Mouse (Mus musculus) limb, embryonic 13.5 days (tissue): ENCODE results near the gene Psen2. TPM values are rescaled to one million over a fixed set of nuclear protein-coding genes. Genes with fewer than 3 reads are reported as not detected.

Experiments used
- ATAC-seq: fragments of 200-750 bp; cut with Nextera tagmentation; 2 replicates; pipeline ENCODE4 v1.8.0; 2017; ENCODE audit warnings: low read depth, moderate number of reproducible peaks, moderate TSS enrichment; ENCODE audit not compliant: low FRiP score
- H3K27ac ChIP-seq: fragments of 300-500 bp; sonication (generic); 2 replicates; pipeline ENCODE4 v1.5.1; 2015; ENCODE audit warnings: inconsistent platforms, mild to moderate bottlenecking, moderate library complexity
- H3K27me3 ChIP-seq: fragments of 300-500 bp; sonication (generic); 2 replicates; pipeline ENCODE4 v1.6.1; 2015; ENCODE audit warnings: mild to moderate bottlenecking, inconsistent platforms
- H3K36me3 ChIP-seq: fragments of 300-500 bp; sonication (generic); 2 replicates; pipeline ENCODE4 v1.6.1; 2015; ENCODE audit warnings: inconsistent platforms, mild to moderate bottlenecking, moderate library complexity
- H3K4me1 ChIP-seq: fragments of 300-500 bp; sonication (generic); 2 replicates; pipeline ENCODE4 v1.6.1; 2015; ENCODE audit warnings: inconsistent platforms
- H3K4me2 ChIP-seq: fragments of 300-500 bp; sonication (generic); replicated peaks from 2 replicates; pipeline ENCODE4 v1.6.1; 2015; ENCODE audit warnings: inconsistent platforms, mild to moderate bottlenecking, moderate library complexity
- H3K4me3 ChIP-seq: fragments of 300-500 bp; sonication (generic); 2 replicates; pipeline ENCODE4 v1.5.1; 2015; ENCODE audit warnings: moderate library complexity, mild to moderate bottlenecking, inconsistent platforms
- H3K9ac ChIP-seq: fragments of 300-500 bp; sonication (generic); 2 replicates; pipeline ENCODE4 v1.6.1; 2015; ENCODE audit warnings: mild to moderate bottlenecking, inconsistent platforms
- H3K9me3 ChIP-seq: fragments of 300-500 bp; sonication (generic); 2 replicates; pipeline ENCODE4 v1.6.1; 2016; ENCODE audit warnings: inconsistent platforms
- WGBS: fragments of 180-500 bp; shearing (Covaris S2); methylation state at CpG from one replicate; pipeline ENCODE4 v1.1.7; 2015; 5-methylcytosine and 5-hydroxymethylcytosine counted together
- polyA plus RNA-seq: library from polyadenylated mRNA; unstranded; fragments of >200 nt; fragmentation: Nextera tagmentation; extraction: Ambion mirVana; gene quantifications from 2 replicates; pipeline ENCODE4 v1.2.1, GENCODE M21; 2015

Psen2 gene
- 14.5 and 14.9 TPM in 2 replicates for polyA plus RNA-seq

DNA sequence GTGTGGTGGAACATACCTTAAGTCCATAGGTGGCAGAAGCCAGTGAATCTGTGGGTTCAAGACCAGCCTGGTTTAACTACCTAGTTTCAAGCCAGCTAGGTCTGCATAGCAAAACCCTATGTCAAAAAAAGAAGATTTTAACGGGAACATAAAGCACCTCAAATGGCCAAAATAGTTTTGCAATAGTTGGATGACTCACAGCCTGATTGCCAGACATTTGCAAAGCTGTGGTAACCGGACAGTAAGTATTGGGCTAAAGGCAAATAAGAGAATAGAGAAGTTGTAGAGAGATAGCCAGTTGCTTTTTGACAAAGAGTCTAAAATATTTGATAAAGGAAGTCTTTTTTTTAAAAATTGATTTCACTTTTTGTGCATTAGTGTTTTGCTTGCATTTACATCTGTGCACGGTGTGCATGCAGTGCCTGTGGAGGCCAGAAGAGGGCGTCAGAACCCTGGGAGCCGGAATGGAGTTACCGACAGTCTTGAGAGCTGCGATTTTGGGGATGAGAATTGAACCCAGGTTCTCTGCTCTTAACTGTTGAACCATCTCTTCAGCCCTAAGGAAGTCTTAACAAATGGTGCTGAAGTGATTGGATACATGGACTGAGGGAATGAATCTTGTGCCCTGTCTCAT lies at the start of gene Psen2:
TSS of gene Psen2 (minus strand) at position 75 of the 634 bp plus-strand sequence.
- Histone ChIP-seq H3K9ac (no peak within 1 kb of the TSS), H3K36me3 (no peaks in the 10 kb centered on the region), H3K9me3 (no peaks in the 10 kb centered on the region), H3K27me3 (peaks cover 13% of the 10 kb centered on the region), H3K4me1 (peaks cover 7% of the 10 kb centered on the region; the same call in 1 of the 2 replicates), H3K4me3 (no peak within 1 kb of the TSS), H3K4me2 (no peak within 1 kb of the TSS), H3K27ac (no peak within 1 kb of the TSS)
- no peak for ATAC-seq
- 24% methylated on average over 7 of the region's 7 CpGs for WGBS

DNA sequence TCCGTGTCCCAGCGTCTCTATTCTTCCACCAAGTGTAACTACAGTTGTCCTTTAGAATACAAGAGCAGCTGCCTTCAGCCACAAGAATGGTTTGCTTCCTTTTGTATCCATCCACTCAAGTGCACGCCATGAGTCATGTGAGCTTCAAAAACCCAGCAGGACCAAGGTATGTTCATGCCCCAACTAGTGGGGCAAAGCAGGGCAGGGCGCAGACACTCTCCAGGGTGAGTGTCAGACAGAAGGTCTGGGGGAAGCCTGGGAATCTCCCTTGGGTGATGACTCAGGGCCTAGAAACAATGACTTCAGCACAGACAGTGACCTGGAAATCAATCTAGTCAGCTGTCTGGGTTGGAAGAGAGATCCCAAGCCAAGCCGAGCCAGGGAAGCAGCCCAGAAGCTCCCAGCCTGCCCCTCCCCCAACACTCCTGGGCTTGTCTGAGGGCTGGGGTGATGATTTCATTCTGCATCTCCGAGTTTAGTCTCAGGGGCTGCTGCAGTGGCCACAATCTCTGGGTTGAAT lies 49.6 kb upstream of the Psen2 start:
- Histone ChIP-seq H3K4me1 (peaks cover 29% of the 10 kb centered on the region), H3K4me2 (peak overlapping the region; percentile 64; the same call in 1 of the 2 replicates), H3K27me3 (0 out of 2 replicates have a peak, but pooled peaks cover 5% of the 10 kb centered on the region), H3K27ac (peak overlapping the region; percentile 10; the same call in 1 of the 2 replicates), H3K4me3 (no peak overlapping the region), H3K36me3 (no peaks in the 10 kb centered on the region), H3K9ac (no peak overlapping the region; the same call in 1 of the 2 replicates), H3K9me3 (no peaks in the 10 kb centered on the region)
- no peak for ATAC-seq
- WGBS: 48% methylated on average over 6 of the region's 6 CpGs

DNA sequence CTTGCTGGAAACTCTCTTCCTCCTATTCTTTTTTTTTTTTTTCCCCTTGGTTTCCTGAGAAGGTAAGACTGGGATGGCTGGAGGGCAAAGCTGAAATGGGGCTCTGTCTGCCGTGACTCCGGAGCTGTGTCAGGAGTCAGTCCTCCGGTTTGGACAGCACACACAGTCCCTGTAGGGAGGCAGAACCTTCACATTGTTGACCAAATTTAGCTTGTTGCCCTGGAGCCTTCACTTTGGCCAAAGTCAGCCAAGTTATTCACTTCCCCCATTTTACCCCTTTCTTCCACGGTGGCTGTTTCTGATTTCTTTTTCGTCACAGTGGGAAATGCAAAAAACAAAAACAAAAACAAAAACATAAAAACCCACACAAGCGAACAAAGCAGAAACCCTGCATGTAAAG lies 49.0 kb upstream of the Psen2 start:
- no peaks in the 10 kb centered on the region for H3K36me3 ChIP-seq
- no peak overlapping the region for H3K4me2 ChIP-seq
- ATAC-seq: no peak
- peaks cover 35% of the 10 kb centered on the region for H3K4me1 ChIP-seq
- H3K27ac ChIP-seq: peak overlapping the region; percentile 10; the same call in 1 of the 2 replicates
- H3K4me3 ChIP-seq: no peak overlapping the region
- 0 out of 2 replicates have a peak, but pooled peaks cover 5% of the 10 kb centered on the region for H3K27me3 ChIP-seq
- 75% methylated on average over 6 of the region's 6 CpGs for WGBS
- no peaks in the 10 kb centered on the region for H3K9me3 ChIP-seq
- no peak overlapping the region for H3K9ac ChIP-seq

DNA sequence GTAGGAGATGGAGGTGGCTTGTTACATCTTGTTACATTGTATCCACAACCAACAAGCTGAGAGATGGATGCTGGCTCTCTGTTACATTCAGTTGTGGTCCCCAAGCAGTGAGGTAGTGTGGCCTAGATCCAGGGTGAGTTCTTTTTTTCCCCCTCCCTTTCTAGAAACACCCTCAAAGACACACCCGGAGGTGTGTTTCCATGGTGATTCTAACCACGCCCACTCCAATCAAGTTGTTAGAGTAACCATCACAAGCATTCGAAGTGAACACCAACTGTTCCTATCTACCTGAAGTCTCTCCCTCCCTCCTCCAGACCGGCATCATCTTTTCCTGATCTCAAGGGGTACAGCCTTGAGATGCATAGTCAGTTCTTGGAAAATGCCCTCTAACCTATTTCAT lies 45.7 kb upstream of the Psen2 start:
- Histone ChIP-seq H3K4me2 (no peak overlapping the region), H3K4me1 (peaks cover 36% of the 10 kb centered on the region), H3K36me3 (no peaks in the 10 kb centered on the region), H3K9ac (no peak overlapping the region), H3K27ac (no peak overlapping the region), H3K27me3 (0 out of 2 replicates have a peak, but pooled peaks cover 5% of the 10 kb centered on the region), H3K4me3 (no peak overlapping the region), H3K9me3 (no peaks in the 10 kb centered on the region)
- 62% methylated on average over 4 of the region's 4 CpGs for WGBS
- ATAC-seq: no peak

DNA sequence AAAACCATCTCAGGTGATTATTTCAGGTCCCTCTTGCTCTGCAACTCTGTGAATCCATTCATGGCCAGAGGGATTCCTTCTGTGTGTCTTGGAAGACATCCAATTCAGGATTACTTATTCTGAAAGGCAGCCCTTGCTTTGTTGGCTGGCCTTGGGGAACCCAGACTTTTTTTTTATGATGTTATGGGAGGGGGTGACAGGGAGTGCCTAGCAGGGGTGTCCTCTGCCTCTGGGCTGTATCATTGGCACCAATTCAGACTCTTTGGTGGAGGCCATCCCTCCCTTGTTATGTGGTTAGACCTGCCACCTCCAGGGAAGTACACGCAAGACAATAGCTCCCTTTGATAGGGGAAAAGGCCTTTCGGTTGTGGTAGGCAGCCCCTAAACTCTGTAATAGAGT lies 44.4 kb upstream of the Psen2 start:
- H3K27me3 ChIP-seq: no peaks in the 10 kb centered on the region
- no peak overlapping the region for H3K4me2 ChIP-seq
- H3K36me3 ChIP-seq: no peaks in the 10 kb centered on the region
- no peak overlapping the region; the same call in 1 of the 2 replicates for H3K27ac ChIP-seq
- H3K9ac ChIP-seq: no peak overlapping the region
- H3K4me3 ChIP-seq: no peak overlapping the region
- 55% methylated on average over 2 of the region's 2 CpGs for WGBS
- ATAC-seq: no peak
- peaks cover 23% of the 10 kb centered on the region for H3K4me1 ChIP-seq
- H3K9me3 ChIP-seq: no peaks in the 10 kb centered on the region

DNA sequence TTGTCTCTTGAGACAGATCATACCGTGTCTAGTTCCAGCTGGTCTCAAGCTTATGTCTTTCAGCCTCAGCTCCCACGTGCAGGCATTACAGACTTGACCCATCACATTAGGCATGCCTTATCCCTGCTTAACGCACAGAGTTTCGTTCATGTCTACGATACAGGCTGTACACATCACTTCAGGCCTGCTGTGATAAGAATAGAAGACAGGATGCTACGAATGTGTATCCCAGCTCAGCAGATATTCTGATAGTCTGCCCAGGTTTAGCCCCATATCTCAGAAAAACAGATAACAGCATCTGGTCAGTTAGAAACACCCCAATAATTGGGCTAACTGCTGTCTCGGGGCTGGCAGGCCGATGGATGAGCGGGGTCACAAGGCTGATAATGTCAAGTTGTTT lies 43.7 kb upstream of the Psen2 start:
- no peak overlapping the region for H3K4me2 ChIP-seq
- no peaks in the 10 kb centered on the region for H3K36me3 ChIP-seq
- no peaks in the 10 kb centered on the region for H3K27me3 ChIP-seq
- no peak overlapping the region for H3K9ac ChIP-seq
- H3K4me3 ChIP-seq: no peak overlapping the region
- 80% methylated on average over 9 of the region's 9 CpGs for WGBS
- no peaks in the 10 kb centered on the region for H3K9me3 ChIP-seq
- H3K27ac ChIP-seq: no peak overlapping the region
- H3K4me1 ChIP-seq: peaks cover 21% of the 10 kb centered on the region
- ATAC-seq: no peak

DNA sequence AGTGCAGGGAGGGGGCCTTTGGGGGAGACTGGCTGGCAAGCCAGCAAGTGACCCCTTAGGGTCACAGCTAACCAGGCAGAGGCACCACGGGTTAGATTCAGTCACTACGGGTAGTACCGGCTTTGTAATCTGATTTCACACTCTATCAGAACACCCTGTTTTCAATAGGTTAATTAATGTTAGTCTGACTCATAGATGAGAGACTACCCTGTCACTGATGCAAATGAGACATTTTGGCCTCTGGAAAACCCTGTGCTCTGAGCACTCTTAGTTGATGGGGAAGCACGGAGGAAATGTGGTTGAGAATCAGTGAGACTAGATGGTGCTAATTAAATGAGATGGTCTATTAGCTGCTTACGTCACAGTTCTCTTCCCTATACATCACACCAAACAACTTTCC lies 40.4 kb upstream of the Psen2 start:
- 83% methylated on average over 5 of the region's 5 CpGs for WGBS
- H3K36me3 ChIP-seq: no peaks in the 10 kb centered on the region
- no peak for ATAC-seq
- no peaks in the 10 kb centered on the region for H3K27me3 ChIP-seq
- no peak overlapping the region for H3K27ac ChIP-seq
- no peaks in the 10 kb centered on the region for H3K9me3 ChIP-seq
- H3K4me3 ChIP-seq: no peak overlapping the region
- H3K4me1 ChIP-seq: peaks cover 32% of the 10 kb centered on the region
- H3K4me2 ChIP-seq: no peak overlapping the region
- no peak overlapping the region for H3K9ac ChIP-seq

DNA sequence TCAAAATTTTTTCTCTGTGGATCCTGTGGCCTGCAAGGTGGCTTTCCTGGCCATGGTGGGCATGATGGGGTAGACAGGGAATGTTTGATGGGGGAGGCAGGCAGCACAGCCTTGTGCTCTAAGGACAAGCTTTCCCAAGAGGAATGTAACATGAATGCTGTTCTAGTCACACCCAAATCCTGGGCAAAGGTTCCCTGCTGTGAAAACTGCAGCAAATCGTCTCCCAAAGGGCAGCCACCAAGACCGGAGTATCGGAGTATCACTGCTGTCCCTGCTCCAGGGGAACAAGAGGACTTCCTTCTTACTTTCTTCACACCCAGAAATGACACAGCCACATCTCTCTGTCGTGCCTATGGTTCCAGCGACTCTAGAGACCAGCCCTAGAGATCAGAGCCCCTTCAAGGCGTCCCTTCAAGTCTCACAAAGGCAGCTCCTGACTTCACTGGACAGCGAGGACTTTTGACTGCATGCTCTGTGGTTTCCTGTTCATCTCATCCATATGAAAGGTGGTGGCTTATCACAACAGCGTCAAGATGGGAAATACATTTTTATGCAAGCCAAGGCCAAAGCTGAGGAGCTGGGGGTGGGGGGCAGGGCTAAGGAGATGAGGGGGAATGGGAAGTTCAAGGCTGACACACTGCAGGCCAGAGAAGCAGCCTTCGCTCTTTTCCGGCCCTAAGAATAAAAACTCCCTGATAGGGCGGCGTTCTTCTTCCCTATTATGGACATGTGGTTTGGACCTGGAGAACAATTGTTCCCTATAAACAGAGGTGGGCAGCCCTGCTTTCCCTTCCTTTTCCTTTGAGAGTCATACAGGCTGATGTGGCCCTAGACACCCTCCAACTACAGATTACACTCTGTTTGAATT lies 39.2 kb upstream of the Psen2 start:
- H3K9me3 ChIP-seq: no peaks in the 10 kb centered on the region
- H3K4me1 ChIP-seq: peaks cover 24% of the 10 kb centered on the region
- H3K4me2 ChIP-seq: no peak overlapping the region
- no peak overlapping the region for H3K4me3 ChIP-seq
- ATAC-seq: no peak
- no peaks in the 10 kb centered on the region for H3K27me3 ChIP-seq
- no peak overlapping the region for H3K9ac ChIP-seq
- 63% methylated on average over 12 of the region's 12 CpGs for WGBS
- no peak overlapping the region for H3K27ac ChIP-seq
- no peaks in the 10 kb centered on the region for H3K36me3 ChIP-seq

DNA sequence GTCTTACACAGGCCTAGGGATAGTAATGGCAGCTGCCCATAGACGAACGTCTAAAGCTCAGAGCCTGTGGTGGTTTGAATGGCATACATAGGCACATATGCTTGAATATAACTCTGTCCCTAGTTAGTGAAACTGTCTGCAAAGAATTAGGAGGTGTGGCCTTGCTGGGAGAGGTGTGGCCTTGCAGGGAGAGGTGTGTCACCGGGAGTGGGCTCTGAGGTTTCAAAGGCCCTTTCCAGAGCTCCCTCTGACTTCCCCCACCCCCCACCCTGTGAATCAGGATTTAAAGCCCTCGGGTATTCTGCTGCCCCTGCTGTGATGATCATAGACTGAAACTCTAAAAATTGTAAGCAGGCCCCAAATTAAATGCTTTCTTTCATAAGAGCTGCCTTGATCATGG lies 37.8 kb upstream of the Psen2 start:
- Histone ChIP-seq H3K36me3 (no peaks in the 10 kb centered on the region), H3K9ac (no peak overlapping the region), H3K4me3 (no peak overlapping the region), H3K9me3 (no peaks in the 10 kb centered on the region), H3K27ac (no peak overlapping the region), H3K4me2 (no peak overlapping the region), H3K27me3 (no peaks in the 10 kb centered on the region), H3K4me1 (peaks cover 18% of the 10 kb centered on the region)
- WGBS: 31% methylated on average over 4 of the region's 4 CpGs
- no peak for ATAC-seq

DNA sequence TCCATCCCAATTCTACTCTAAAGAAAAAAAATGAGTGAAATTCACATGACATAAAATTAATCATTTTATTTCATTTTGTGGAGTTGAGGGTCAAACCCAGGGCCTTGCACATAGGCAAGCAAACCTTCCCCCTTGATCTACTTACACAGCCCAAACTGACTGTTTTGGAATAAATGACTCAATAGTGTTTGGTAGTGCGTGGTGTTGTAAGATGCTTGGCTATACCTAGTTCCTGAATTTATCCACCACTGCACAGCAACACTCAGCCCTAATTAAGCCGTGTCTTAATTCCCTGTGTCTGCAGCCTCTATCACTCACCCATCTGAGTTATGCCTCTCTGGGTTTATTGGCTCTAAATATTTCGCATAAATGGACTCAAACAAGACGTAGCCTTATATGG lies 37.1 kb upstream of the Psen2 start:
- Histone ChIP-seq H3K4me2 (no peak overlapping the region), H3K27me3 (no peaks in the 10 kb centered on the region), H3K9ac (no peak overlapping the region), H3K4me1 (peaks cover 15% of the 10 kb centered on the region), H3K4me3 (no peak overlapping the region), H3K36me3 (no peaks in the 10 kb centered on the region), H3K9me3 (no peaks in the 10 kb centered on the region), H3K27ac (no peak overlapping the region)
- ATAC-seq: no peak
- WGBS: 89% methylated on average over 4 of the region's 4 CpGs

DNA sequence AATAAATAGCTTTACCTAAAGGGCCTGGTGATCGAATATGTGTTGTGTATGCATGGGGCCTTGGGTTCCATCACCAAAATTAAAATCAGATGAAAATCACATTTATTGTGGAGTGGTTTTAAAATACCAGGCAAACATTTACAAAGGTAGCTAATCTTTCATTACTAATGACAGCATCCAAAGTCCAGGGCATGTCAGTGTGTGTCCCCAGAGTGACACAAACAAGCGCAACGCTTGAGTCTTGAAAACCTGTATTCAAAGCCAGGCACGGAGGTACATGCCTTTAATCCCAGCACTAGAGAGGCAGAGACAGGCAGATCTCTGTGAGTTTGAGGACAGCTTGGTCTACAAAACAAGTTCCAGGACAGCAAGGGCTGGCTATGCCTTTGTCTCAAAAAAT lies 36.5 kb upstream of the Psen2 start:
- no peaks in the 10 kb centered on the region for H3K9me3 ChIP-seq
- H3K27ac ChIP-seq: no peak overlapping the region
- no peaks in the 10 kb centered on the region for H3K36me3 ChIP-seq
- whole genome bisulfite sequencing: 91% methylated on average over 4 of the region's 4 CpGs
- no peak for ATAC-seq
- peaks cover 12% of the 10 kb centered on the region for H3K4me1 ChIP-seq
- H3K4me3 ChIP-seq: no peak overlapping the region
- no peak overlapping the region for H3K4me2 ChIP-seq
- H3K27me3 ChIP-seq: no peaks in the 10 kb centered on the region
- no peak overlapping the region for H3K9ac ChIP-seq

DNA sequence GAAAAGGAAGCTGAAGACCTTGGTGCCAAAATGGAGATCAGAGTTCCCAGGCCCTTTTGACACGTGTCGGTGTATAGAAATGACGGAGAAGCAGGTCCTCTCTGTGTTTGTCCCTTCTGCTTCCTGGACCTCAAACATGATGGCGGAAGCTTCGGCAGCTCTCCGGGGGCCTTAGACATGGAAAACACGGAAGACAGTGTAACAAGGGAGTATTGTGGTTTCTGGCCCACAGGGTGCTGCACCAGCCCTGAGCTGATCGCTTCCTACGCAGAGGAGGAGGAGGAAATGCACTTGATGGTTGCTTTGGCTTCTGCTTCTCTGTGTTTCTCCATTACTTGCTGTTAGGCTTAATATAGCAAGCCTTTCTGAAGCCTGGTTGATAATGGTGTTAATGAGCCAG lies 32.9 kb upstream of the Psen2 start:
- H3K9ac ChIP-seq: no peak overlapping the region
- no peak overlapping the region for H3K4me3 ChIP-seq
- H3K27ac ChIP-seq: no peak overlapping the region
- ATAC-seq: no peak
- WGBS: 90% methylated on average over 9 of the region's 9 CpGs
- H3K4me2 ChIP-seq: no peak overlapping the region
- no peaks in the 10 kb centered on the region for H3K9me3 ChIP-seq
- H3K4me1 ChIP-seq: peaks cover 8% of the 10 kb centered on the region
- no peaks in the 10 kb centered on the region for H3K36me3 ChIP-seq
- no peaks in the 10 kb centered on the region for H3K27me3 ChIP-seq
